Mouse (Mus musculus) forebrain, embryonic 12.5 days (tissue): Measurements from ENCODE around the gene Itga9. TPM values are rescaled to one million over a fixed set of nuclear protein-coding genes. Genes with fewer than 3 reads are reported as not detected.

Experiments used
- ATAC-seq: fragments of 200-750 bp; cut with Nextera tagmentation; 2 replicates; pipeline ENCODE4 v1.8.0; 2017; ENCODE audit warnings: moderate TSS enrichment; ENCODE audit not compliant: low FRiP score
- H3K27ac ChIP-seq: fragments of 300-500 bp; sonication (generic); 2 replicates; pipeline ENCODE4 v1.5.1; 2016; ENCODE audit warnings: mild to moderate bottlenecking
- H3K27me3 ChIP-seq: fragments of 300-500 bp; sonication (generic); 2 replicates; pipeline ENCODE4 v1.6.1; 2016; ENCODE audit warnings: mild to moderate bottlenecking
- H3K36me3 ChIP-seq: fragments of 300-500 bp; sonication (generic); replicated peaks from 2 replicates; pipeline ENCODE4 v1.6.1; 2016; ENCODE audit warnings: mild to moderate bottlenecking
- H3K4me1 ChIP-seq: fragments of 300-500 bp; sonication (generic); 2 replicates; pipeline ENCODE4 v1.6.1; 2016
- H3K4me2 ChIP-seq: fragments of 300-500 bp; sonication (generic); 2 replicates; pipeline ENCODE4 v1.6.1; 2016; ENCODE audit warnings: mild to moderate bottlenecking, moderate library complexity
- H3K4me3 ChIP-seq: fragments of 300-500 bp; sonication (generic); replicated peaks from 2 replicates; pipeline ENCODE4 v1.5.1; 2016; ENCODE audit warnings: mild to moderate bottlenecking
- H3K9ac ChIP-seq: fragments of 300-500 bp; sonication (generic); 2 replicates; pipeline ENCODE4 v1.6.1; 2016; ENCODE audit warnings: mild to moderate bottlenecking
- H3K9me3 ChIP-seq: fragments of 300-500 bp; sonication (generic); 2 replicates; pipeline ENCODE4 v1.6.1; 2016
- WGBS: fragments of 180-500 bp; shearing (Covaris S2); methylation state at CpG from one replicate; pipeline ENCODE4 v1.1.7; 2016; 5-methylcytosine and 5-hydroxymethylcytosine counted together
- polyA plus RNA-seq: library from polyadenylated mRNA; unstranded; fragments of >200 nt; fragmentation: Nextera tagmentation; extraction: Ambion mirVana; gene quantifications from 2 replicates; pipeline ENCODE4 v1.2.1, GENCODE M21; 2016

Itga9 gene
- polyA plus RNA-seq, 1 experiment from 2014 or later: 7.7 TPM

- 88% methylated on average over 9 of the region's 9 CpGs for WGBS
- ATAC-seq: no peak
Observed at GRCm38 (mm10) chr9:118725128-118725527, 118.6 kb downstream of the Itga9 start.

GRCm38 (mm10) chr9:118726550-118726949, 120.1 kb downstream of the Itga9 start:
- no peak overlapping the region for H3K27ac ChIP-seq
- H3K9ac ChIP-seq: no peak overlapping the region
- ATAC-seq: no peak
- H3K4me2 ChIP-seq: no peak overlapping the region
- no peaks in the 10 kb centered on the region for H3K27me3 ChIP-seq
- no peak overlapping the region for H3K4me3 ChIP-seq
- H3K4me1 ChIP-seq: no peaks in the 10 kb centered on the region
- H3K36me3 ChIP-seq: no peaks in the 10 kb centered on the region
- H3K9me3 ChIP-seq: no peaks in the 10 kb centered on the region
- WGBS: 92% methylated on average over 4 of the region's 4 CpGs

More at GRCm38 (mm10) chr9:118725128-118725527, 118.6 kb downstream of the Itga9 start:
- H3K9ac ChIP-seq: no peak overlapping the region
- no peaks in the 10 kb centered on the region for H3K27me3 ChIP-seq
- no peaks in the 10 kb centered on the region for H3K36me3 ChIP-seq
- no peak overlapping the region for H3K4me2 ChIP-seq
- H3K9me3 ChIP-seq: no peaks in the 10 kb centered on the region
- no peaks in the 10 kb centered on the region for H3K4me1 ChIP-seq
- no peak overlapping the region for H3K4me3 ChIP-seq
- no peak overlapping the region for H3K27ac ChIP-seq

- Histone ChIP-seq H3K9me3 (no peaks in the 10 kb centered on the region), H3K9ac (no peak overlapping the region), H3K27me3 (no peaks in the 10 kb centered on the region), H3K27ac (no peak overlapping the region), H3K36me3 (no peaks in the 10 kb centered on the region), H3K4me3 (no peak overlapping the region), H3K4me2 (no peak overlapping the region), H3K4me1 (no peaks in the 10 kb centered on the region)
- 84% methylated on average over 6 of the region's 6 CpGs for WGBS
- no peak for ATAC-seq
Observed at GRCm38 (mm10) chr9:118728296-118728695, 121.8 kb downstream of the Itga9 start.

- no peak overlapping the region for H3K9ac ChIP-seq
- no peak overlapping the region for H3K27ac ChIP-seq
- H3K27me3 ChIP-seq: no peaks in the 10 kb centered on the region
- H3K9me3 ChIP-seq: no peaks in the 10 kb centered on the region
- H3K36me3 ChIP-seq: no peaks in the 10 kb centered on the region
- no peak for ATAC-seq
- H3K4me1 ChIP-seq: no peaks in the 10 kb centered on the region
- H3K4me2 ChIP-seq: no peak overlapping the region
- no peak overlapping the region for H3K4me3 ChIP-seq
- 83% methylated on average over 5 of the region's 5 CpGs for WGBS
Observed at GRCm38 (mm10) chr9:118728987-118729386, 122.5 kb downstream of the Itga9 start.

GRCm38 (mm10) chr9:118730172-118730571, 123.7 kb downstream of the Itga9 start:
- no peaks in the 10 kb centered on the region for H3K36me3 ChIP-seq
- H3K9ac ChIP-seq: no peak overlapping the region
- H3K4me2 ChIP-seq: no peak overlapping the region
- H3K9me3 ChIP-seq: no peaks in the 10 kb centered on the region
- WGBS: 77% methylated on average over 8 of the region's 8 CpGs
- no peak for ATAC-seq
- no peak overlapping the region for H3K4me3 ChIP-seq
- H3K4me1 ChIP-seq: no peaks in the 10 kb centered on the region
- no peak overlapping the region for H3K27ac ChIP-seq
- H3K27me3 ChIP-seq: no peaks in the 10 kb centered on the region

GRCm38 (mm10) chr9:118730871-118731390, 124.4 kb downstream of the Itga9 start:
- no peaks in the 10 kb centered on the region for H3K27me3 ChIP-seq
- no peak overlapping the region for H3K9ac ChIP-seq
- no peak overlapping the region for H3K4me3 ChIP-seq
- no peak overlapping the region for H3K4me2 ChIP-seq
- no peaks in the 10 kb centered on the region for H3K36me3 ChIP-seq
- 57% methylated on average over 5 of the region's 5 CpGs for whole genome bisulfite sequencing
- no peak for ATAC-seq
- H3K9me3 ChIP-seq: no peaks in the 10 kb centered on the region
- no peak overlapping the region for H3K27ac ChIP-seq
- no peaks in the 10 kb centered on the region for H3K4me1 ChIP-seq

GRCm38 (mm10) chr9:118731650-118732049, 125.2 kb downstream of the Itga9 start:
- WGBS: 82% methylated on average over 6 of the region's 6 CpGs
- no peak overlapping the region for H3K27ac ChIP-seq
- H3K4me2 ChIP-seq: no peak overlapping the region
- H3K4me1 ChIP-seq: no peaks in the 10 kb centered on the region
- no peak overlapping the region for H3K4me3 ChIP-seq
- no peaks in the 10 kb centered on the region for H3K9me3 ChIP-seq
- H3K36me3 ChIP-seq: no peaks in the 10 kb centered on the region
- H3K9ac ChIP-seq: no peak overlapping the region
- no peaks in the 10 kb centered on the region for H3K27me3 ChIP-seq
- no peak for ATAC-seq

GRCm38 (mm10) chr9:118733601-118734000, 127.1 kb downstream of the Itga9 start:
- no peak for ATAC-seq
- Histone ChIP-seq H3K9me3 (no peaks in the 10 kb centered on the region), H3K27ac (no peak overlapping the region), H3K4me2 (no peak overlapping the region), H3K4me3 (no peak overlapping the region), H3K36me3 (no peaks in the 10 kb centered on the region), H3K4me1 (no peaks in the 10 kb centered on the region), H3K27me3 (no peaks in the 10 kb centered on the region), H3K9ac (no peak overlapping the region)
- WGBS: 87% methylated on average over 3 of the region's 3 CpGs

GRCm38 (mm10) chr9:118737124-118737523, 130.6 kb downstream of the Itga9 start:
- H3K27me3 ChIP-seq: no peaks in the 10 kb centered on the region
- H3K4me2 ChIP-seq: no peak overlapping the region
- H3K36me3 ChIP-seq: no peaks in the 10 kb centered on the region
- H3K4me3 ChIP-seq: no peak overlapping the region
- H3K9ac ChIP-seq: no peak overlapping the region
- no peaks in the 10 kb centered on the region for H3K9me3 ChIP-seq
- WGBS: 88% methylated on average over 2 of the region's 2 CpGs
- no peaks in the 10 kb centered on the region for H3K4me1 ChIP-seq
- H3K27ac ChIP-seq: no peak overlapping the region
- no peak for ATAC-seq

GRCm38 (mm10) chr9:118737601-118738137, 131.2 kb downstream of the Itga9 start:
- H3K4me1 ChIP-seq: no peaks in the 10 kb centered on the region
- H3K36me3 ChIP-seq: no peaks in the 10 kb centered on the region
- no peaks in the 10 kb centered on the region for H3K9me3 ChIP-seq
- ATAC-seq: no peak
- no peak overlapping the region for H3K4me2 ChIP-seq
- H3K27me3 ChIP-seq: no peaks in the 10 kb centered on the region
- H3K27ac ChIP-seq: no peak overlapping the region
- WGBS: 62% methylated on average over 9 of the region's 9 CpGs
- no peak overlapping the region for H3K4me3 ChIP-seq
- H3K9ac ChIP-seq: no peak overlapping the region

- no peak overlapping the region for H3K4me3 ChIP-seq
- no peaks in the 10 kb centered on the region for H3K9me3 ChIP-seq
- no peaks in the 10 kb centered on the region for H3K27me3 ChIP-seq
- H3K9ac ChIP-seq: no peak overlapping the region
- H3K27ac ChIP-seq: no peak overlapping the region
- H3K4me2 ChIP-seq: no peak overlapping the region
- H3K36me3 ChIP-seq: no peaks in the 10 kb centered on the region
- H3K4me1 ChIP-seq: no peaks in the 10 kb centered on the region
- 77% methylated on average over 5 of the region's 5 CpGs for WGBS
- ATAC-seq: no peak
Observed at GRCm38 (mm10) chr9:118738311-118738710, 131.8 kb downstream of the Itga9 start.

GRCm38 (mm10) chr9:118739071-118739470, 132.6 kb downstream of the Itga9 start:
- WGBS: 92% methylated on average over 3 of the region's 3 CpGs
- Histone ChIP-seq H3K27ac (no peak overlapping the region), H3K4me2 (no peak overlapping the region), H3K9ac (no peak overlapping the region), H3K27me3 (no peaks in the 10 kb centered on the region), H3K4me1 (no peaks in the 10 kb centered on the region), H3K36me3 (no peaks in the 10 kb centered on the region), H3K4me3 (no peak overlapping the region), H3K9me3 (no peaks in the 10 kb centered on the region)
- no peak for ATAC-seq

- H3K27ac ChIP-seq: no peak overlapping the region
- no peak overlapping the region for H3K9ac ChIP-seq
- H3K4me3 ChIP-seq: no peak overlapping the region
- H3K4me2 ChIP-seq: no peak overlapping the region
- H3K4me1 ChIP-seq: no peaks in the 10 kb centered on the region
- H3K9me3 ChIP-seq: no peaks in the 10 kb centered on the region
- no peak for ATAC-seq
- H3K27me3 ChIP-seq: no peaks in the 10 kb centered on the region
- no peaks in the 10 kb centered on the region for H3K36me3 ChIP-seq
- 81% methylated on average over 3 of the region's 3 CpGs for WGBS
Observed at GRCm38 (mm10) chr9:118739659-118740058, 133.2 kb downstream of the Itga9 start.
